Mouse (Mus musculus) intestine, postnatal 0 days (tissue): ENCODE results near the gene Tsga10ip. TPM values are rescaled to one million over a fixed set of nuclear protein-coding genes. Genes with fewer than 3 reads are reported as not detected.
A peak's percentile ranks its signal among the peaks of the same experiment; 100 is the strongest.

Experiments used
- ATAC-seq: fragments of 200-750 bp; cut with Nextera tagmentation; 2 replicates; pipeline ENCODE4 v1.8.0; 2017; ENCODE audit warnings: mild to moderate bottlenecking, moderate TSS enrichment, moderate library complexity
- H3K27ac ChIP-seq: fragments of 300-500 bp; sonication (generic); 2 replicates; pipeline ENCODE4 v1.5.1; 2014; ENCODE audit warnings: mild to moderate bottlenecking, low read depth, low read length, moderate library complexity
- H3K27me3 ChIP-seq: fragments of 300-500 bp; sonication (generic); replicated peaks from 2 replicates; pipeline ENCODE4 v1.6.1; 2014; ENCODE audit warnings: low read length, mixed read lengths; ENCODE audit not compliant: control insufficient read depth, insufficient read depth
- H3K36me3 ChIP-seq: fragments of 300-500 bp; sonication (generic); 2 replicates; pipeline ENCODE4 v1.6.1; 2014; ENCODE audit warnings: mild to moderate bottlenecking, moderate library complexity; ENCODE audit not compliant: control insufficient read depth, insufficient read depth
- H3K4me1 ChIP-seq: fragments of 300-500 bp; sonication (generic); replicated peaks from 2 replicates; pipeline ENCODE4 v1.6.1; 2014; ENCODE audit warnings: antibody characterized with exemption, low read length, mixed read lengths; ENCODE audit not compliant: control insufficient read depth, insufficient read depth
- H3K4me2 ChIP-seq: fragments of 300-500 bp; sonication (generic); replicated peaks from 2 replicates; pipeline ENCODE4 v1.6.1; 2014; ENCODE audit warnings: low read depth, mild to moderate bottlenecking, moderate library complexity
- H3K4me3 ChIP-seq: fragments of 300-500 bp; sonication (generic); 2 replicates; pipeline ENCODE4 v1.5.1; 2014; ENCODE audit warnings: low read depth, low read length
- H3K9ac ChIP-seq: fragments of 300-500 bp; sonication (generic); 2 replicates; pipeline ENCODE4 v1.6.1; 2014; ENCODE audit warnings: mild to moderate bottlenecking, low read depth, low read length
- H3K9me3 ChIP-seq: fragments of 300-500 bp; sonication (generic); 2 replicates; pipeline ENCODE4 v1.6.1; 2016; ENCODE audit warnings: mixed run types; ENCODE audit not compliant: control insufficient read depth
- CTCF ChIP-seq: sonication (generic); IDR thresholded peaks from 2 replicates; pipeline ENCODE4 v1.5.1; 2016; ENCODE audit warnings: low read depth, mild to moderate bottlenecking, control low read depth, antibody characterized with exemption, moderate library complexity
- WGBS: fragments of 180-500 bp; shearing (Covaris S2); extraction: QIAGEN DNeasy Blood & Tissue Kit; methylation state at CpG from one replicate; pipeline ENCODE4 v1.1.7; 2014; 5-methylcytosine and 5-hydroxymethylcytosine counted together
- polyA plus RNA-seq: library from polyadenylated mRNA; unstranded; fragments of >200 nt; fragmentation: Nextera tagmentation; extraction: Ambion mirVana; gene quantifications from 2 replicates; pipeline ENCODE4 v1.2.1, GENCODE M21; 2015

Tsga10ip gene
- polyA plus RNA-seq, 1 experiment from 2014 or later, result 0.27 TPM

GRCm38 (mm10) chr19:5424782-5425741 is 22.7 kb upstream of the Tsga10ip start, which contains the start of the genes Drap1 and AI837181:
TSS of gene Drap1 (minus strand) at chr19:5424979.
TSS of gene AI837181 (plus strand) at chr19:5425144.
- Histone ChIP-seq H3K4me2 (peak within 1 kb of the TSS; percentile 81), H3K36me3 (peaks cover 35% of the 10 kb centered on the region), H3K27me3 (no peaks in the 10 kb centered on the region), H3K9me3 (no peaks in the 10 kb centered on the region), H3K9ac (peak within 1 kb of the TSS; percentile 91), H3K4me1 (peaks cover 6% of the 10 kb centered on the region; the same call in 1 of the 2 replicates), H3K27ac (peak within 1 kb of the TSS; percentile 77), H3K4me3 (peak within 1 kb of the TSS; percentile 84)
- ATAC-seq, result peak; percentile 86
- TF ChIP-seq CTCF, result no peak
- under 1% methylated on average over 71 of the region's 87 CpGs for WGBS

- Histone ChIP-seq H3K27ac (peak overlapping the region; percentile 77), H3K4me2 (peak overlapping the region; percentile 81), H3K9me3 (no peaks in the 10 kb centered on the region), H3K9ac (peak overlapping the region; percentile 91), H3K27me3 (no peaks in the 10 kb centered on the region), H3K4me1 (peaks cover 6% of the 10 kb centered on the region; the same call in 1 of the 2 replicates), H3K4me3 (peak overlapping the region; percentile 84), H3K36me3 (peaks cover 43% of the 10 kb centered on the region)
- WGBS, result 0% methylated on average over 21 of the region's 48 CpGs
- peak; percentile 55 for ATAC-seq
- peak; percentile 34; the same call in 1 of the 2 replicates for TF ChIP-seq CTCF
These were observed 21.9 kb upstream of the Tsga10ip start for GRCm38 (mm10) chr19:5424092-5424781.

GRCm38 (mm10) chr19:5423561-5423960 is 21.2 kb upstream of the Tsga10ip start:
- no peak for TF ChIP-seq CTCF
- Histone ChIP-seq H3K4me1 (peaks cover 6% of the 10 kb centered on the region; the same call in 1 of the 2 replicates), H3K4me3 (peak overlapping the region; percentile 84), H3K27me3 (no peaks in the 10 kb centered on the region), H3K27ac (no peak overlapping the region), H3K9me3 (no peaks in the 10 kb centered on the region), H3K9ac (peak overlapping the region; percentile 91), H3K4me2 (peak overlapping the region; percentile 81), H3K36me3 (peaks cover 43% of the 10 kb centered on the region)
- ATAC-seq, result no peak
- WGBS, result 61% methylated on average over 12 of the region's 12 CpGs

GRCm38 (mm10) chr19:5422895-5423443 is 20.6 kb upstream of the Tsga10ip start:
- ATAC-seq, result no peak
- no peaks in the 10 kb centered on the region for H3K27me3 ChIP-seq
- no peak for TF ChIP-seq CTCF
- H3K4me3 ChIP-seq, result no peak overlapping the region
- H3K36me3 ChIP-seq, result peaks cover 46% of the 10 kb centered on the region
- H3K4me2 ChIP-seq, result peak overlapping the region; percentile 81; the same call in 1 of the 2 replicates
- peaks cover 6% of the 10 kb centered on the region; the same call in 1 of the 2 replicates for H3K4me1 ChIP-seq
- no peak overlapping the region for H3K9ac ChIP-seq
- 87% methylated on average over 9 of the region's 9 CpGs for WGBS
- no peak overlapping the region for H3K27ac ChIP-seq
- H3K9me3 ChIP-seq, result no peaks in the 10 kb centered on the region

- no peak overlapping the region for H3K4me2 ChIP-seq
- H3K9me3 ChIP-seq, result no peaks in the 10 kb centered on the region
- H3K4me3 ChIP-seq, result no peak overlapping the region
- no peak for ATAC-seq
- peaks cover 6% of the 10 kb centered on the region; the same call in 1 of the 2 replicates for H3K4me1 ChIP-seq
- no peak overlapping the region for H3K27ac ChIP-seq
- H3K9ac ChIP-seq, result no peak overlapping the region
- no peak for TF ChIP-seq CTCF
- H3K36me3 ChIP-seq, result peaks cover 51% of the 10 kb centered on the region
- H3K27me3 ChIP-seq, result no peaks in the 10 kb centered on the region
- WGBS, result 86% methylated on average over 10 of the region's 10 CpGs
These were observed 19.9 kb upstream of the Tsga10ip start for GRCm38 (mm10) chr19:5422267-5422666.
